Mouse (Mus musculus): ENCODE measurements around the gene Elfn1. TPM values are rescaled to one million over a fixed set of nuclear protein-coding genes. Genes with fewer than 3 reads are reported as not detected.

Elfn1 gene
- total RNA-seq (2014; rRNA removed) (21.5 and 57.5 TPM in 2 replicates), polyA plus RNA-seq (2015; fragmentation: Nextera tagmentation; extraction: Ambion mirVana) (3.1 and 3.7 TPM in 2 replicates)

DNA sequence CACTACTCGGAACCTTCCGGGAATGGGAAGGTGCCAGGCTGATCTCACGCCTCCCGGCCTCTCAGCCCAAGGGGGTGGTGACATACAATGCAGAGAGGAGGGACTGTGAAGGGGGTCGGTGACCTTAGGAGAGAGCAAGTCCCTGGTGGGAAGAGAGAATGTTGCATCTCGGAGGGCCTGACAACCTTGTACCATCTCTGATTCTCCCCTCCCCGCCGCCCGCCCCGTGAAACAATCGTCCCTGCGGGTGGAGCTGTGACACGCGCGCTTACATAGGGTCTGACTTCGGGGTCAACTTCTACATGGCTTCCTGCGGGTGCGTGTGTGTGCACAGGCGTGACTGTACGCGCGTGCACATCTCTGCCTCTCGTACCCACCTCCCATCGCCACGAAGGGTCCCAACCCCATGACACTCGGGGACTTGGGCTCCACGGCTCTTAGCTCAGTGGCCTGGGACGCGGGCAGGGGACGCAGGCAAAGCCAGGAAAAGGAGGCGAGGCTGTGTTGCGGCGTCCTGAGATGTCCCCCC, at the start of gene Elfn1:
TSS of gene Elfn1 (plus strand) at position 230 of the 529 bp plus-strand sequence.
- ATAC-seq (ENCODE audit: low FRiP score) (peak; percentile 41), DNase-seq (ENCODE audit: low spot score) (peak; percentile 27)
- H3K4me2 ChIP-seq (ENCODE audit: low read depth, low read length, poor library complexity, severe bottlenecking), result peak within 1 kb of the TSS; percentile 98
- peaks cover 9% of the 10 kb centered on the region; the same call in 1 of the 2 replicates for H3K4me1 ChIP-seq (ENCODE audit: insufficient read depth, low read length)
- WGBS, result under 1% methylated on average over 30 of the region's 33 CpGs
- H3K4me3 ChIP-seq (ENCODE audit: low read depth, low read length), result peak within 1 kb of the TSS; percentile 55
- no peaks in the 10 kb centered on the region for H3K36me3 ChIP-seq (ENCODE audit: insufficient read depth, low read length)
- peaks cover 13% of the 10 kb centered on the region for H3K27me3 ChIP-seq (ENCODE audit: insufficient read depth, low read length)
- H3K27ac ChIP-seq (ENCODE audit: low read depth, low read length), result peak within 1 kb of the TSS; percentile 67
- no peaks in the 10 kb centered on the region for H3K9me3 ChIP-seq (ENCODE audit: low read length)
- H3K9ac ChIP-seq (replicated peaks; ENCODE audit: low read length, poor library complexity, severe bottlenecking), result peak within 1 kb of the TSS; percentile 54
- no peak for TF ChIP-seq CTCF (IDR thresholded peaks at IDR 0.05)

DNA sequence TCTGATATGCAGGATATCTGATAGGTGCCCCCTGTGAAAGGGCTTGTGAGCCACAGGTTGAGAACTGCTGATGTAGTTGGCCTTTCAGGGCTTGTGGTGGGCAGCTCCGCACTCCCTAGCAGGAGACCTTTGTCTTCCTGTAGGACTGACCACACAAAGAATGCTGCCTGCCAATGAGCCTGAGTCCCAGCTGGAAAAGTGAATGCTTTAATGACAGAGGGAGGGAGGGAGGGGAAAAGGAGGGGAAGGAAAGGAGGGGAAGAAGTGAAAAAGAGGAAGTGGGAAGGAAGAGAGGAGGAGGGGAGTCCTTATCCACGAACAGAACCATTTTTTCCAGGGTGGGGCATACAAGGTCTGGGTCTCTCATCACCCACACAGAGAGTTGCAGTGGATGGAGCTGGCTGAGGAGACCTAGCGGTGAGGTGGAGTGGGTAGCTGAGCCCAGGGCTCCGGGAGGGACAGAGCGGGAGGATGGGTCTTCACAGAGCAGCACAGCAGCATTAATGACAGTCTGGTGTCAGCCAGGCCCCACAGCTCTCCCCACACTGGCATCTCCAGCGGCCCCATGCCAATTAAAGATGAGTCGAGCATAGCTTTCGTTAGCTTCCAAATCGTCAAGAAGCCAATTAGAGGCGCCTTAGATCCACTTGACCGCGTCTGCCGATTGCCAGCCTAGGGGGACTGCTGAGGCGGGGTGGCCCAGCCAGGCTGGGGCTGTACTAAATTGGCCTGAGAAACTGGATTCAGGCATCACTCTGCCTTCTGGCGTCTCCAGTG, 47.2 kb upstream of the Elfn1 start:
- ATAC-seq (ENCODE audit: low FRiP score) (peak; percentile 49; the same call in 1 of the 2 replicates), DNase-seq (ENCODE audit: low spot score) (peak; percentile 75)
- 18% methylated on average over 15 of the region's 15 CpGs for WGBS
- H3K27me3 ChIP-seq (ENCODE audit: insufficient read depth, low read length), result no peaks in the 10 kb centered on the region
- TF ChIP-seq CTCF (IDR thresholded peaks at IDR 0.05), result no peak
- H3K4me1 ChIP-seq (ENCODE audit: insufficient read depth, low read length), result no peaks in the 10 kb centered on the region
- H3K9me3 ChIP-seq (ENCODE audit: low read length), result no peaks in the 10 kb centered on the region
- H3K27ac ChIP-seq (ENCODE audit: low read depth, low read length), result no peak overlapping the region
- H3K36me3 ChIP-seq (ENCODE audit: insufficient read depth, low read length), result no peaks in the 10 kb centered on the region
- no peak overlapping the region for H3K4me3 ChIP-seq (ENCODE audit: low read depth, low read length)
- no peak overlapping the region for H3K4me2 ChIP-seq (ENCODE audit: low read depth, low read length, poor library complexity, severe bottlenecking)
- H3K9ac ChIP-seq (replicated peaks; ENCODE audit: low read length, poor library complexity, severe bottlenecking), result no peak overlapping the region; the same call in 1 of the 2 replicates

DNA sequence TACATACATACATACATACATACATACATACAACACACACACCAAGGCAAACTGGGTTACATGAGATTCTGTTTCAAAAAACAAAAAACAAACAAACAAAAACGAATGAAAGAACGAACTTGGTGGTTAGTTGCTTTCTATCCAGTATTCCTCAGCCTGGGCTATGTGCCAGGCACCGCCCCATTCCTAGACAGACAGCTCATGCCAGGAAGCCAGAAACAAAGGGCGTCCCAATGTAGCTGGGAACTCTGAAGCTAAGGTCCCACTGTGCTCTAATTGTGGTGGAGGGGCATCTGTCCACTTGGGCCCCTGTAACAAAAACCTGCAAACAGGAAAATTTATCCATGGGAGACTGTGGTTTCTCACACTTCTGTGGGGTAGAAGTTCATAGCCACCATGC, 45.0 kb upstream of the Elfn1 start:
- H3K27ac ChIP-seq (ENCODE audit: low read depth, low read length), result no peak overlapping the region
- peak; percentile 75 for DNase-seq (ENCODE audit: low spot score)
- no peak overlapping the region for H3K4me3 ChIP-seq (ENCODE audit: low read depth, low read length)
- ATAC-seq (ENCODE audit: low FRiP score), result no peak
- WGBS, result 51% methylated on average over 4 of the region's 4 CpGs
- H3K9ac ChIP-seq (replicated peaks; ENCODE audit: low read length, poor library complexity, severe bottlenecking), result no peak overlapping the region
- no peaks in the 10 kb centered on the region for H3K27me3 ChIP-seq (ENCODE audit: insufficient read depth, low read length)
- H3K9me3 ChIP-seq (ENCODE audit: low read length), result no peaks in the 10 kb centered on the region
- H3K4me2 ChIP-seq (ENCODE audit: low read depth, low read length, poor library complexity, severe bottlenecking), result no peak overlapping the region
- H3K4me1 ChIP-seq (ENCODE audit: insufficient read depth, low read length), result no peaks in the 10 kb centered on the region
- no peak for TF ChIP-seq CTCF (IDR thresholded peaks at IDR 0.05)
- H3K36me3 ChIP-seq (ENCODE audit: insufficient read depth, low read length), result no peaks in the 10 kb centered on the region

DNA sequence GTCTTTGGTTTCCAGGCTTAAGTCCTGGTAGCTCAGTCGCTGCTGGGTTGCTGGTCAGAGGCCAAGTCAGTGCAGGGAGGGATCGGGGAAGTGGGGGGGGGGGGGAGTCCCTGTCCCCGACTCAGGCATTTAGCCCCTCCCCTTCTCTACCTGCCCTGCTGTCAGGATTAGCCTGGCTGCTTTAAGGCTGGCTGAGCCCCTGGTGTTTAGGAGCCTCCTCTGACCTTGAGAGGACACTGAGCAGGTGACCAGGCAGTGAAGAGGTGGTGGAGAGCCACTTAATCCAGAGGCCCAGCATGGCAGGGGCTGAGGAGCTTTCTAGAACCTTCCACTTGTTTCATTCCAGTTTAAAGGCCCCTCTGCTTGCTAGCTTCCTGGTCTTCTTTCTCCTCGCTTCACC, 36.9 kb upstream of the Elfn1 start:
- no peak for DNase-seq (ENCODE audit: low spot score)

DNA sequence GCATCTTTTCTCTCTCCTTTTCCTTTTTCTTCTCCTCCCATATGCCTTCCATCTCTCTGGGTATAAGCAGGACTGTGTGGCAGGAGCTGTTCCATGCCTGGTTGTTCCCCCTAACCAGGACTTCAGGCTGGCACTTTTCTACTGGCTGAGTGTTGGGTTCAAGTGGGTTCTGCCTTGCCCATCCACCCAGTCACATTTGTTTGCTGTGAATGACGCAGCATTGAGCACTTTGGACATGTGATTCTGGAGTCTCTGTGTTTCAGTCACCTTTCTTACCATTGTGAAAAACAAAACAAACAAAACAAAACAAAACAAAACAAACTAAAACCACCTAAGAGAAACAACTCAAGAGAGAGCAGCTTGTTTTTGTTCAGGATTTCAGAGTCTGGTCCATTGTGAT, 36.2 kb upstream of the Elfn1 start:
- Histone ChIP-seq H3K27ac (ENCODE audit: low read depth, low read length) (no peak overlapping the region), H3K4me3 (ENCODE audit: low read depth, low read length) (no peak overlapping the region), H3K9me3 (ENCODE audit: low read length) (no peaks in the 10 kb centered on the region), H3K4me1 (ENCODE audit: insufficient read depth, low read length) (no peaks in the 10 kb centered on the region), H3K4me2 (ENCODE audit: low read depth, low read length, poor library complexity, severe bottlenecking) (no peak overlapping the region), H3K9ac (replicated peaks; ENCODE audit: low read length, poor library complexity, severe bottlenecking) (no peak overlapping the region), H3K27me3 (ENCODE audit: insufficient read depth, low read length) (no peaks in the 10 kb centered on the region), H3K36me3 (ENCODE audit: insufficient read depth, low read length) (no peaks in the 10 kb centered on the region)
- no peak for DNase-seq (ENCODE audit: low spot score)
- no peak for ATAC-seq (ENCODE audit: low FRiP score)
- 88% methylated on average over 1 of the region's 1 CpGs for WGBS
- TF ChIP-seq CTCF (IDR thresholded peaks at IDR 0.05), result no peak

More for the DNA sequence above, 36.9 kb upstream of the Elfn1 start:
- no peak for ATAC-seq (ENCODE audit: low FRiP score)
- 11% methylated on average over 4 of the region's 4 CpGs for WGBS
- no peak for TF ChIP-seq CTCF (IDR thresholded peaks at IDR 0.05)
- Histone ChIP-seq H3K4me3 (ENCODE audit: low read depth, low read length) (no peak overlapping the region), H3K36me3 (ENCODE audit: insufficient read depth, low read length) (no peaks in the 10 kb centered on the region), H3K4me1 (ENCODE audit: insufficient read depth, low read length) (no peaks in the 10 kb centered on the region), H3K4me2 (ENCODE audit: low read depth, low read length, poor library complexity, severe bottlenecking) (no peak overlapping the region), H3K27ac (ENCODE audit: low read depth, low read length) (no peak overlapping the region), H3K27me3 (ENCODE audit: insufficient read depth, low read length) (no peaks in the 10 kb centered on the region), H3K9ac (replicated peaks; ENCODE audit: low read length, poor library complexity, severe bottlenecking) (no peak overlapping the region), H3K9me3 (ENCODE audit: low read length) (no peaks in the 10 kb centered on the region)

DNA sequence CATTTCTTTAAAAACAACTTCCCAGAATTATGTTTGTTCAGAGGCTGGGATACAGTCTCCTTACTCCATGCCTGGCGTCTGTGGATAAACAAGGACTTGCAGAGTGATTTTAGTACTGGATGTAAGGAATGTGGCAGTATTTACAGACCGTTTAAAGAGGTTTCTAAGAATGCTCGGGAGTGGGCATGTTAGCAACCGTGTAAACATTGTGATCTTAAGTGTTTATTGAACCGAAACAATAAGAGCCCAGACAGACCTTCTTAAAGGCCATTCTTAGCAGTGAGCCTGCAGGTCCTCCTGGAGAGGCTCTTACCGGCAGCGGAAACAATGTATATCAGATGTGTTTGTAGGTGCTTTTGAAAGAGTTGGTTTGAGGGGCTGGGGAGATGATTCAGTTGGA, 30.2 kb upstream of the Elfn1 start:
- Histone ChIP-seq H3K4me1 (ENCODE audit: insufficient read depth, low read length) (no peaks in the 10 kb centered on the region), H3K27me3 (ENCODE audit: insufficient read depth, low read length) (no peaks in the 10 kb centered on the region), H3K27ac (ENCODE audit: low read depth, low read length) (no peak overlapping the region), H3K9me3 (ENCODE audit: low read length) (no peaks in the 10 kb centered on the region), H3K4me3 (ENCODE audit: low read depth, low read length) (no peak overlapping the region), H3K36me3 (ENCODE audit: insufficient read depth, low read length) (no peaks in the 10 kb centered on the region), H3K9ac (replicated peaks; ENCODE audit: low read length, poor library complexity, severe bottlenecking) (no peak overlapping the region), H3K4me2 (ENCODE audit: low read depth, low read length, poor library complexity, severe bottlenecking) (no peak overlapping the region)
- no peak for DNase-seq (ENCODE audit: low spot score)
- TF ChIP-seq CTCF (IDR thresholded peaks at IDR 0.05), result no peak
- ATAC-seq (ENCODE audit: low FRiP score), result no peak
- 68% methylated on average over 7 of the region's 7 CpGs for WGBS
